Mouse (Mus musculus) layer of hippocampus, adult 9-10 months (tissue): ENCODE results near the gene Gcgr.

Source experiments
- DNase-seq: peaks from one replicate; pipeline ENCODE4 v3.0.0; 2022; ENCODE audit warnings: low spot score

Gcgr gene

DNA sequence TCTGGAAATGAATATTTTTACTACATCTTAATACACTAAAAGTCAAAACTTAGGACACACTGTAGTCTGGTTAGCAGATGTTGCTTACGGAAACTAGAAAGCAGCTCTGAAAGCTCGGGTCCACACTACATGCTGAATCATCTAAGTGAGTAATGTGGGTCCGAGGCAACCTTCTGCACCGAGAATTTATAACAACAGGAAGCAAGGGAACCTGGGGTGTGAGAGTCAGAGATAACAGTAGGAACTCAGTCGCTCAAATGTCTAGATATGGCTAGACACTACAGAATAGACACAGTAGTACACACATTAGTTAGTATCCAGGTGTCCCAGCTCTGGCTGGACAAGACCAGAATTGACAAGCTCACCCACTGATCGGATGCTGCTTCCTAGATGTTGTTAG, 58.0 kb downstream of the Gcgr start:
- no peak for DNase-seq
